Mouse (Mus musculus) liver (tissue): ENCODE results near the gene Plpp1.

Experiments
- DNase-seq: peaks from one replicate; pipeline ENCODE4 v3.0.0-alpha.2; 2020; ENCODE audit warnings: mixed read lengths

The Plpp1 gene

GRCm38 (mm10) chr13:112861825-112862306 is 61.3 kb downstream of the Plpp1 start:
- no peak for DNase-seq

GRCm38 (mm10) chr13:112862342-112862741 is 61.8 kb downstream of the Plpp1 start:
- no peak for DNase-seq

- no peak for DNase-seq
These were observed 62.5 kb downstream of the Plpp1 start for GRCm38 (mm10) chr13:112862978-112863677.

GRCm38 (mm10) chr13:112866782-112867181 is 66.2 kb downstream of the Plpp1 start:
- DNase-seq: peak; percentile 57

- no peak for DNase-seq
These were observed 66.8 kb downstream of the Plpp1 start for GRCm38 (mm10) chr13:112867381-112867780.

- no peak for DNase-seq
These were observed 69.6 kb downstream of the Plpp1 start for GRCm38 (mm10) chr13:112870039-112870690.

- DNase-seq: peak; percentile 43
These were observed 71.1 kb downstream of the Plpp1 start for GRCm38 (mm10) chr13:112871500-112872266.

GRCm38 (mm10) chr13:112887234-112887633 is 86.6 kb downstream of the Plpp1 start:
- no peak for DNase-seq

GRCm38 (mm10) chr13:112902176-112902575 is 101.6 kb downstream of the Plpp1 start:
- no peak for DNase-seq

- peak; percentile 42 for DNase-seq
These were observed 109.1 kb downstream of the Plpp1 start for GRCm38 (mm10) chr13:112909663-112910062.

- DNase-seq: no peak
These were observed 109.8 kb downstream of the Plpp1 start for GRCm38 (mm10) chr13:112910434-112910833.
